Mouse (Mus musculus) thymus, postnatal 0 days (tissue): Measurements from ENCODE around the gene Cldn15. TPM values are rescaled to one million over a fixed set of nuclear protein-coding genes. Genes with fewer than 3 reads are reported as not detected.

Source experiments
- DNase-seq: peaks from one replicate; pipeline ENCODE4 v3.0.0-alpha.2; 2015; ENCODE audit warnings: low spot score
- microRNA counts: library from miRNA; unstranded; fragments of <30 nt; microRNA quantifications from one replicate; lab custom pipeline; 2015
- microRNA-seq: library from miRNA; unstranded; fragments of <30 nt; microRNA quantifications from one replicate; pipeline ENCODE4, GENCODE M21; 2016; ENCODE audit warnings: borderline number of aligned reads
- polyA plus RNA-seq: library from polyadenylated mRNA; unstranded; fragments of >200 nt; fragmentation: Nextera tagmentation; extraction: Ambion mirVana; gene quantifications from 2 replicates; pipeline ENCODE4 v1.2.1, GENCODE M21; 2015

Gene Cldn15
- polyA plus RNA-seq, 1 experiment from 2014 or later = 1.2 TPM

DNA sequence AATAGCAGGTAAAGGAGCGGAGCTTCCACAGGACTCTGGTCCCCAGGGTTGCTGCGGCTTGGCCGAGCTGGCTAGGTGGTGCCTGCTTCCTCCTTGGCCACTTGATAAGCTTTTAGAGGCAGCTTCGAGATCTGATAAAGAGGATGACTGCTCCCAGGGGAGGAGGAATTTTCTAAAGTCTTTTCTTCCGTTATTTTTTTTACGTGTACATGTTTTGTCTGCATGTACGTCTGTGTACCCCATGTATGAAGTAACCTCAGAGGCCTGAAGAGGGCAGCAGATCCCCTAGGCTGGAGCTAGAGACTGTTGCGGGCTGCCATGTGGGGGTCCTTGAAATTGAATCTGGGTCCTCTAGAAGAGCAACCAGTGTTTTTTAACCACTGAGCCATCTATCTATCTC, 14.6 kb downstream of the Cldn15 start:
- no peak for DNase-seq

DNA sequence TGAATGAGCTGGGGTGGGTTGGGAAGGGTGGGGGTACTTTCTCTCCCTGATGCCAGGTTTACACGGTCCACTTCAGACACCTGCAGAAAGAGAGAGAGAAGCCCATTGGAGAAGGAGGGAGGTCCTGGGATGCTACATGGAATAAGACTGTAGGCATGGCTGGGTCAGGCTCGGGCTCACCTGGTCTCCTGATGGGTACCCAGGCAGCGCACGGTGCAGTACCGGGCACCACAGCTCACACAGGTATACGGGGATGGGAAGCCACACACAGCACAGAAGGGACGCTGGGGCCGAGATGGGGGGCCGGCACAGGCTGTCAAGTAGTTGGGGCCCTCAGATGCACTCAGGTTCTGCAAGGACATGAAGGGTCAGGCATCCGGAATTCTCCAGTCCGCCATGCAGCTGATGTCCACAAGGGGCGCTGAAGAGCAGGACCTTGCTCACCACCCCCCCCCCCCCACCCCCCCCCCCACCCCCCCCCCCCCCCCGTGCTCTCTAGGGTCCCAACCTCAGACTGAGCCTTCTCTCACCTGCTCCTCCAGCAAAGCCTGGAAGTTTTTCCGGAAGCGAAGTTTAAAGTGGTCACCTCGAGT, 16.0 kb downstream of the Cldn15 start:
- DNase-seq = peak; percentile 27

DNA sequence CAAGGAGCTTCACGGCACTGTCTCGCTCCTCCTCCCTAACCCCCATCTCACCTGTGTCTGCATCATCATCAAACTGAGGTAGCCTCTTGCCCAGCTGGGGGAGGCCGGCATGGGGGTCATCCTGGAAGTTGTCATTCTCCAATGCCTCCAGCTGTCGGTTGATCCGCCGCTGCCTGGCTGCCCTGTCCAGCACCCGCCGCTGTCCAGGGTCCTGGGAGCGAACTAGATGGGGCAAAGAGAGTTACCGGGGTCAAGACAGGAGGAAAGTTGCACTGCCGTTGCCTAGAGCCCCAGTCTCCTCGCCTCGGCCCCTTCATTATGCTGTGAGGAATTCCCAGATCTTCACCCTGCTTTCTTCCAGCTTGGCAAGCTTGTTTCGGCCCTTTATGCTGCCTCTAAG, 18.4 kb downstream of the Cldn15 start:
- DNase-seq = no peak

DNA sequence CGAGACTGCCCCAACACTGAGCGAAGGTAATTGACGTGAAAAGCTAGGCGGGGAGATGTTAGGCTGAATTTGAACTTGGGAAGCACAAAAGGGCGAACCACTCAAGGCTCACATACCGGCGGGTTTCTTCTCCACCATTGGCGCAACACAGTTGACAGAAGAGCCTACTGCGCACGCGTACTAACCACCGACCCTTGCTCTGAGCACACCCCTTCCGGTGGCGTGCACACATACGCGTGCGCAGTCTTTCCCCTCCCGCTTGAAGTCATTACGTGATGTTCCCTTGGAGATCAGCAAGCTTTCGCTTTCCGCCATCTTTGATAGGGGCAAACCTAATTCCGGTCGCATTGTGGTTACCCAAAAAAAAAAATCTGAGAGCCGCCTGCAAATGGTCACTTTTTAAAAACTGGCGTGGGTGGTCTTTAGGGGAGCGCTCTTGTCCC, 20.3 kb downstream of the Cldn15 start, which contains the start of gene Plod3:
Plod3 (plus strand) TSS at position 325 of the 443 bp plus-strand sequence.
- peak; percentile 99 for DNase-seq

DNA sequence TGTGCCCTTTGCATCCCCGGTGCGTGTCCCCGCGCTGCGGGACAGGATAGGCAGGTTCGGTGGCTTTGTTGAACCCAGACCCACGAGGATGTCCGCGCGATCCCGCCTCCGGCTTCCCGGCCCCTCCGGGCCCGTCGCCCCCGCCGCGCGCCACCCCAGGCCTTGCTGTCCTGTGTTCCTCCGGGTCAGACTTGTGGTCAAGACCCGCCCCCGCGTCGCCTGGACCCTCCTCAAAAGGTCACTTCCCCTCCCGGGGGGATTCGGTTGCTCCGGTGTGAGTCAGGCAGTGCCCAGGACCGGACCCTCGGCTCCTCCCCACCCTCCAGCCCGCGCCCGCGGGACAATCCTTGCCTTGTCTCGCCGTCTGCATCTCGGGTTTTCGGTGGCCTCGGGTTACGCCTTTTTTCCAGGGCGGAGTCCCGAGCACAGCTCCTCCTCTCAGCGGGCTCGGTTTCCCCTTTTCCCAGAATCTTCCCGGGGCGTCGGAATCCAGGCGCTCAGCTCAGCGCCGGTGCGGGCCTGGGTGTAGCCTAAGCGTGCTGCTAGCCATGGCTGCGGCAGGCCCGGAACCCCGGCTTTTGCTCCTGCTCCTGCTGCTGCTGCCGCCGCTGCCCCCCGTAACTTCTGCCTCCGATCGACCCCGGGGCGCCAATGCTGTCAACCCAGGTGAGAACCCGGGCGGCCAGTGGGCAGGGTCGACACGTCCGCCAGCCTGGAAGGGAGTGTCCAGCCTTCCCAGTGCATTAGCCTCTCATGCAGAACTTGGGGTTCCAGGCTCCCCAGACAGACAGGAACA, 20.9 kb downstream of the Cldn15 start:
- DNase-seq = peak; percentile 39

DNA sequence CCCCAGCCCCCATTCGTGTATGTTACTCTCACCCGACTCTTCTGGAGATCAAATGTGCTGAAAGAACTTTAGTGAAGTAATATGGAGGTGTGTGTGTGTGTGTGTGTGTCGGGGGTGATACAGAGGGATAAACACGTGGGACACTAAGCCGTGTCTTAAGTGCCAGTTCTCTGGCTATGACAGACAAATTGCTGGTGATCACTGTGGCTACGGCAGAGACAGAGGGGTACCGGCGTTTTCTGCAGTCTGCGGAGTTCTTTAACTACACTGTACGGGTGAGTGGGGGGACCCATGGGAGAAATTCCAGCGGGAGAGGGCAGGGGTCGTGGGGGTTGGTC, 21.5 kb downstream of the Cldn15 start, which contains the start of gene Znhit1:
Znhit1 (minus strand) TSS at position 88 of the 338 bp plus-strand sequence.
- no peak for DNase-seq

DNA sequence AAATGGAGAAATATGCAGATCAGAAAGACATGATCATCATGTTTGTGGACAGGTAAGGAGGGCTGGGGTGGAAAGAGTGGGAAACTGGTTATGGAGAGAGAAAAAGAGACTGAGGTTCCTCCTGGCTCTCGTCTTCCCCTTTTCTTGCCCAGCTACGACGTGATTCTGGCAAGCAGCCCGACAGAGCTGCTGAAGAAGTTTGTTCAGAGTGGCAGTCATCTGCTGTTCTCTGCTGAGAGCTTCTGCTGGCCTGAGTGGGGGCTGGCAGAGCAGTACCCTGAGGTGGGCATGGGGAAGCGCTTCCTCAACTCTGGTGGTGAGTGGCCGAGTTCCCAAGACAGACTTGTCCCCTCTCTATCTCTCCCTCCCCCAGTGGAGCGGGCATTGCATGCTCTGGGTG, 22.0 kb downstream of the Cldn15 start:
- DNase-seq = no peak

DNA sequence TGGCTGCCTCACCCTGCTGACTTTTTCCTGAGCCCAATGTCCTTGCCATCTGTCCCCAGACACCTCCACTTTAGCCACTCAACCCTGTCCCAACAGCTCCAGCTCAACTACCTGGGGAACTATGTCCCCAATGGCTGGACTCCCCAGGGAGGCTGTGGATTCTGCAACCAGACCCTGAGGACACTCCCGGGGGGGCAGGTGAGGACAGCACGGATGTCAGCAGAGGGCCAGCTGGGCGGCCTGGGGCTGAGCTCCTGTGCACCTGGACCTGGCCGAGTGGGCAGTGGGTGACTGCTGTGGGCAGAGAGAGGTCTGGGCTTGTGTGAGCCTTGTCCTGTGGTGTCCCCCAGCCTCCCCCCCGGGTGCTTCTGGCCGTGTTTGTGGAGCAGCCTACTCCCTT, 23.4 kb downstream of the Cldn15 start:
- no peak for DNase-seq

DNA sequence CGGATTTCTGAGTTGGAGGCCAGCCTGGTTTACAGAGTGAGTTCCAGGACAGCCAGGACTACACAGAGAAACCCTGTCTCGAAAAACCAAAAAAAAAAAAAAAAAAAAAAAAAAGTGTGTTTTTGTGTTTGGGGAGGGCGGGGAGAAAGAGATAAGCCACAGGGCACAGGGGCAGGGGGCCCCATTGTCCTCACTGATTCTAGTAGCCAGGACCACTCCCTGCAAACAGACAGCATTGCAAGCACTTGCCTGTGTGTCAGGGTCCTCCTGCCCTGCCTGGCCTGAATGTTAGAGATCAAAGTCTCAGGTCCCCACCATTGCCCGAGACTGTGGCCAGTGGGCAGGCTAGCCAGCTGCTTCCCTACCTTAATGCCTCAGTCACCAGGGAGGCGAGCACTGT, 33.0 kb downstream of the Cldn15 start:
- no peak for DNase-seq

DNA sequence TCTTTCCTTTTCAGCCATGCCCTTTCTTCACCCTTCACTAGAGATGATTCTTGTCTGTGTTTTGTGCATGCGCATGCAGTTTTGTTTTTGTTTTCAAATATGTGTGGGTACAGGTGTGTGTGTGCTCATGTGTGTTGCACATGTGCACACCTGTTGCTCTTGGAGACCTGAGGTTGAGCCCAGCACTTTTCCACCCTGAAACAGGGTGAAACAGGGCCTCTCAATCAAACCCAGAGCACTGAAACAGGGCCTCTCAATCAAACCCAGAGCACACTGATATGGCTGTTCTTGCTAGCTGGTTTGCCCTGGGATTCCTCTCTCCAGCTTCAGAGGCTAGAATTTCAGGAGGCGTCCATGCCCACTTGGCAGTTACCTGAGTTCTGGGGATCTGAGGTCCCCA, 34.2 kb downstream of the Cldn15 start:
- no peak for DNase-seq

DNA sequence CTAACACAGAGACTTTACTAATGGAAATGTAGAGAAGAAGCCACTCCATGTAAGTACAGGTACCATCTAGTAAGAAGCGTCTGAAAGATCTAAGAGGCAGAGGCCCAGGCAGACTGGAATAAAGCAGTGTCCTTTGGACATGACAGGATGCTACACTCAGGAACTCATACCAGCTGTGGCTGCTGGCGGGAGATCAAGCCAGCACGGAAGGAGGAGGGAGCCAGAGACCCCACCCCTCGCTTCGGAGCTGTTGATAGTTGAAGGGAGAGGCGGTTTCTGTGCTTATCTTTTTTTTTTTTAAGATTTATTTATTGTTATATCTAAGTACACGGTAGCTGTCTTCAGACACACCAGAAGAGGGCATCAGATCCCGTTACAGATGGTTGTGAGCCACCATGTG, 40.9 kb downstream of the Cldn15 start:
- DNase-seq = no peak

DNA sequence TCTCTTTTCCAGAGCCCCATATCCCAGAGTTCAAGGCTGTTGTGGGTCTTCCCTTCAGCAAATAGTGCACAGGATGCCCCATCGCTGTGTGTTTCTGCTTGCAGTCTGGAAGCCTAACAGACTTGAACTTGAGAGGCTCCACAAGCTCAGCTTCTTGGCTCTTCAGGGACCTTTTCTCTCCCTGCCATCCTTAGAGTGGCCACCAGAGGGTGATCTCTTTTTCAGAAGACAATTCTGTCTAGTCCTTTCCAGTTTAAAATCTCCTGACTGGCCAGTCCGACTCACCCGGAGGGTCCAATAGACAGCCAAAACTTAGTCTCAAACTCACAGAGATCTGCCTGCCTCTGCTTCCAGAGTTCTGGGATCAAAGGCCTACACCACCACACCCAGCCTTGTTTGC, 43.6 kb downstream of the Cldn15 start:
- peak; percentile 28 for DNase-seq

DNA sequence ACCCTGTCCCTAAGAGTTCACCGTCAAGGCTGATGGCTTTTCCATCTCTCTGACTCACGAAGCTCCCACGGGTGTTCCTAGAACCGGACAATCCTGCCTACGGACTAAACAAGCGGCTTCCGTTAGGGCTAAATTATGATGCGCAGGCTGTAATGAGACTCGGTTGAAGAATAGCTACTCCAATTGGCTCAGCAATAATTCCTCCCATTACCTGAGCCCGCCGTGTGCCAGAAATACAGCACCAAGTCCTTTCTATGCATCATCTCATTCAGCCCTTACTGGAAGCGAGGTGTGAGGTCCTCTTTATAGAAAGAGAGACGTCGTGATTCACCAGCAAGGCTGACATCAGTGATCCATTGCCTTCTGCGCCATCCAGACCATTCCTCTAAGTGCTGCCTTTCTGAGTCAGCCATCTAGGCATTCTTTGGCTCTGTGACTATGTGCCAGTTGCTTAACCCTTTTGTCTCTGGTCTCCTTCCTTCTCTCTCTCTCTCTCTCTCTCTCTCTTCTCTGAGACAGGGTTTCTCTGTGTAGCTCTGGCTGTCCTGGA, 46.1 kb downstream of the Cldn15 start:
- no peak for DNase-seq

DNA sequence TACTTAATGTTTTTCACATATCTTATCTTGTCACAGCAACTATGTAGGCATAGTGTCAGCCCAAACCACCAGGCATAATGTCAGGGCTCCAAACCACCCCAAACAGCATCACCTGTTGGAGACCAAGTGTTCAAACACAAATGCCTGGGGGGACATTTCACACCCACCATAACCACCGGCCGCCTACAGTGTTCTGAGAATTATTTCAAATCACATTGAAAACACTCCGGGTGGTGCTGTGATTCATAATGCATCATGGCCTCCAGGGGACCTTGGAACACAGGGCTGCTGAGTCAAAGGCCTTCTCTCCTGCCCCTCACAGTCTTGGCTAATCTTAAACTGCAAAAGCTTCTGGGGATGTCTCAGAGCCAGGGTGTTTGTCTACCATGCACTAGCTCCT, 49.5 kb downstream of the Cldn15 start:
- DNase-seq = no peak

DNA sequence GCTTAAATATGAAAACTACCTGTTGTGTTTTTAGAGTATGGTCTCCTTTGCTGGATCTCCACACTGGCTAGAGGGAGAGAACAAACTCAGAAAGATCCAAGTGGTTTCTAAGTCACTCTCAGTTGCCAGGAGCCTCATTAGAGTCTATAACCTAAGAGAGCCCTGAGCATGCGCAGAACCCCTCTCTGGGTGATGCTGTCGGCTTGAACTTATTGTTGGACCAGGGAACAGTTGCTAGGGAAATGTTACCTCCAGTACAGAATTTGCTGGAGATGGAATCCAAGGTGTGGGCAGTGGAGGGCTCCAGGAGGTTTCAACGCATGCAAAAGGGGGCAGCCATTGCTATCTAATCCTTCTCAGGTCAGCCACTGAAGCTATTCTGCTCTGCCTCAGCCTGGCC, 57.9 kb downstream of the Cldn15 start:
- DNase-seq = no peak

DNA sequence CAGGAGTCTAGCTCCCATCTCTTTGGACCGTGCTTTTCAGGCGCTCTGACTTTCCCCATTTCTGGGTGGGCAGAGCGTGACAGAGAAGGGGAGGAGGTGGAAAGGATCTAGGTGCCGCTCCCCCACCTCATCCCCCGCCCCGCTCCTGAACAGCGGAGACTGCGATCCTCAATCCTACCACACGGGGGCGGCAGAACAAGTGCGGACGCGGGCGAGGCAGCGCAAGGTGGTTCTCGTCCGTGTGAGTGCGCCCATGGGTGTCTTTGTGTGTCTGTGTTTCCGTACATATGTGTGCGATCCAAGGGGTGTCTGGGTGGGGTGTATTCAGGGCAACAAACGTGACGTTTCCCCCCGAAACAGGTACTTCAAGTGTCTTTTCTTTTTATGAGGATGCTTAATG, 58.7 kb downstream of the Cldn15 start:
- DNase-seq = peak; percentile 81

MicroRNAs encoded within 50 kb of the gene (microRNA counts, 519-probe panel; counts per million panel counts)
- 473 counts per million, percentile 71 among the panel's probes with 10 or more counts for microRNA mmu-miR-702 (lab: Ali Mortazavi, UCI)

Small RNA genes within 50 kb of the gene (microRNA-seq; reads per million reads assigned to microRNA genes)
- gene Mir702 = 10.4 reads per million, percentile 17 among the genes with 10 or more reads in this experiment

Other genes starting within 250 kb of the Cldn15 start
- 0.95 and 1.1 TPM in 2 replicates for gene Col26a1, start 83.4 kb upstream of the Cldn15 start, polyA plus RNA-seq
- 36.7 and 40.5 TPM in 2 replicates for gene Ift22, start 58.5 kb upstream of the Cldn15 start, polyA plus RNA-seq
- gene Fis1, start 13.3 kb upstream of the Cldn15 start, polyA plus RNA-seq = 298 and 312 TPM in 2 replicates
- 9.4 and 9.9 TPM in 2 replicates for gene Plod3, start 20.4 kb downstream of the Cldn15 start, polyA plus RNA-seq
- gene Znhit1, start 21.4 kb downstream of the Cldn15 start, polyA plus RNA-seq = 66.8 and 72.3 TPM in 2 replicates
- 0.18 and 0.24 TPM in 2 replicates for gene Vgf, start 59.8 kb downstream of the Cldn15 start, polyA plus RNA-seq
- gene Ap1s1, start 79.5 kb downstream of the Cldn15 start, polyA plus RNA-seq = 135 and 145 TPM in 2 replicates
- gene Serpine1, start 105.7 kb downstream of the Cldn15 start, polyA plus RNA-seq = 0.05 and 0.12 TPM in 2 replicates
- gene Trim56, start 149.6 kb downstream of the Cldn15 start, polyA plus RNA-seq = 13.0 and 18.0 TPM in 2 replicates
- 0.36 and 0.46 TPM in 2 replicates for gene Muc3, start 182.7 kb downstream of the Cldn15 start, polyA plus RNA-seq
- gene Muc3a, start 245.8 kb downstream of the Cldn15 start, polyA plus RNA-seq = 1.7 TPM in 2 replicates